Mouse (Mus musculus) 416B (cell line): ENCODE data around the gene Acod1.

Experiments
- DNase-seq: peaks from one replicate; pipeline ENCODE4 v3.0.0; 2011; ENCODE audit warnings: low read depth

Acod1 gene

GRCm38 (mm10) chr14:103102246-103102645 lies 55.5 kb downstream of the Acod1 start:
- DNase-seq, result no peak

- DNase-seq, result no peak
Measured at GRCm38 (mm10) chr14:103102731-103103335, 56.1 kb downstream of the Acod1 start.
